Mouse (Mus musculus) heart, postnatal 0 days (tissue): ENCODE results near the gene Chaf1a.

Experiments used
- CTCF ChIP-seq: IDR thresholded peaks from 2 replicates; pipeline ENCODE4 v1.5.1; 2016; ENCODE audit warnings: antibody characterized with exemption, control low read depth, low read depth
- EP300 ChIP-seq: IDR thresholded peaks from 2 replicates; pipeline ENCODE4 v1.6.1; 2016; ENCODE audit warnings: antibody characterized with exemption, low read depth

DNA sequence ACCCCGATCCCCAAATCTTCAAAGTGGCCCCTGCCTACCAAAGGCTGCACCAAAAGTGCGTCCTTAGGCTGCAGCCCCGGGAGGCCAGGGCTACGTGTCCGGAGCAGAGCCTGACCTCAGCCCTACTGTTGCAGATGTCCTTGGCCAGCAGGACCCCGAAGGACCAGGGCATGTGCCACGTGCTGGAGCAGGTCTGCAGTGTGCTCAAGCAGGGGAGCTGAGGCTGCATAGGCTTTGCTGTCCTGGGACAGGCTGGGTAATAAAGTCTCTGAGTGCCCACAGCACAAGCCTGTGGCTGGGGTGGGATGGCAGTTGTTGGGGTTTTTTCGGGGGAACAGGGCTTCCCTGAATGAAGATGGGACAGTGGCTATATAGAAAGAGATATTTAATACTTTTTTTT lies 23.9 kb upstream of the Chaf1a start:
- TF ChIP-seq EP300 (no peak), CTCF (no peak)
